Mouse (Mus musculus) c-Kit-positive CD71-positive TER-119-positive erythroid progenitor cells, embryonic 14.5 days (primary cell): ENCODE data around the gene Mup4.
"Not testable (repeated sequence)": the region's sequence is repeated elsewhere in the genome, so short reads cannot be mapped to it uniquely, and the experiment has no call there.

Experiments used
- DNase-seq: peaks from one replicate; pipeline ENCODE4 v3.0.0-alpha.2; 2013; ENCODE audit warnings: low spot score

Mup4 gene

DNA sequence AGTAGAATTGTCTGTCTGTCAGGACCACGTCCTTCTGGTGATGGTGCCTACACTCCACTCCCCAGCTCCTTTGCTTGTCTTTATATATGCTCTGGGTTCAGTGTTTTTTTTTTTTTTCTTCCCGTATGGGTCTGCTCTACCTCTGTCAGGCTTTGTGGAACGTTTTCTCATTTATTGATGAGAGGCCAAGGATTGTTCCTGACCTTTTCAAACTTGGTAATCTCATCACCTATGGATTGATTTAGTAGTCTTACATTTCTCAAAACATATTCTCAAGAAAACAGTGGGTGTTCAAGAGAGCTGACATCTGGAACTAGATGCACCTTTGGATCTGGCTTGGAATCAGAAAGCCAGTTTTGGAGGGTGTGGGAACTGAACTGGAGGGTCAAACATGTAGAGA is at the start of gene Mup4:
TSS of gene Mup4 (minus strand) at position 101 of the 400 bp plus-strand sequence.
- no peak for DNase-seq

GRCm38 (mm10) chr4:59997894-59998293 is 37.4 kb upstream of the Mup4 start:
- DNase-seq, result not testable (repeated sequence)

GRCm38 (mm10) chr4:59963405-59964344 is 3.2 kb upstream of the Mup4 start, which contains the start of gene Mup6:
Gene Mup6, plus strand, starts transcription at chr4:59964294.
- DNase-seq, result no peak

DNA sequence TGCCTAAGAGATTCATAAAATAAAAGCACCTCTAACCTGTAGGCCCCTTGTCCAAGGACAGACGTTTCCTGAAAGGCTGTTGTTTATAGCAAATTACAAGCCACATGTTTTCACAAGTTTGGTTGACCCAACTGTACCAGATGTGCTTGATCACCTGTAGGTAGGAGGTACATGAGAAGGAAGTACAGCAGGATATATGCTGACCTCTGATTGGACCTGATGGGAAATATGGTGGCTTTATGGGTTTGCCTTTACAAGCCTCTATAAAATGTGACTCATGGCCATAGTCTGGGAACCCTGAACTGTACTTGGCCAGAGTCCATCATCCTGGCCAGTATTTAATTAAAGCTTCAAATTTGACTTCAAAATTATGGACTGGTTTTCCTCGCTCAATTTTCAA is 23.0 kb downstream of the Mup4 start:
- no peak for DNase-seq

- no peak for DNase-seq
These were observed 27.8 kb downstream of the Mup4 start for GRCm38 (mm10) chr4:59932505-59933281.

DNA sequence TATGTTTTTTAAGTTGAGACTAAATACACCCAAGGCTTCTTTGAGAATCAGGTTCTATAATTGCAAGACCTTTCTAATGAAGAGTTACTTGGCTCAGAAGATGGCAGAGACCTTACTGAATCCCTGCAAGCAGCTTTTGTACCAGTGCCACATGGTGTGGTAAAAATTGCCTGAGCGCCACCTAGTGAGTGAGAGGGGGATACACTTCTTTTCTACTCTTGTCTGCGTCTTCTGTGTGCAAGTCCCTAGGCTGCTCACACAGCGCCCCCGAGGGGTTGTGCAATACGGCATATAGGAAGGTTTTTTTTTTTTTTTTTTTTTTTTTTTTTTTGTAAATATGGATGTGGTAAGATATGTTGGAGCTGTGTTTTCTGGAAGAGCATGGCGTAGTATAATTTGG is 32.2 kb downstream of the Mup4 start:
- peak; percentile 49 for DNase-seq

GRCm38 (mm10) chr4:59927666-59928065 is 32.8 kb downstream of the Mup4 start:
- DNase-seq, result no peak

GRCm38 (mm10) chr4:59925082-59925481 is 35.4 kb downstream of the Mup4 start:
- no peak for DNase-seq

DNA sequence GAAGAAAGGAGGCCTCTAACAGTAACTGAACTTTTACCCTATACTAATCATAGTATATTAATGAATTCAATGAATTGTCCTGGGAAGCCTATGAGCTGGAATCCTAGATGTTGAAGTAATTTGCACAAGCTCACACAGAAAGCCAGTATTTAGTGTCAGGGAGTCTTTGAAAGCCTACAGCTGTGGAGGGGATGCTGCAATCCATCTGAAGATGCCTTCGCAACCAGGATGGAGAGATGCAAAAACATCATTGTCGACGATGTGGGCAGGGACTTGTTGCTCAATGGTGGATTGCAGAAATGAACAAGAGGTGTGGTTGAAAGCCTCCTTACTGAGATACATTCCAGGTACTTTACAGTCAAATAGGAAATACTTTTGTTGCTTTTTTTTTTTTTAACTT is 42.5 kb downstream of the Mup4 start:
- DNase-seq, result no peak

DNA sequence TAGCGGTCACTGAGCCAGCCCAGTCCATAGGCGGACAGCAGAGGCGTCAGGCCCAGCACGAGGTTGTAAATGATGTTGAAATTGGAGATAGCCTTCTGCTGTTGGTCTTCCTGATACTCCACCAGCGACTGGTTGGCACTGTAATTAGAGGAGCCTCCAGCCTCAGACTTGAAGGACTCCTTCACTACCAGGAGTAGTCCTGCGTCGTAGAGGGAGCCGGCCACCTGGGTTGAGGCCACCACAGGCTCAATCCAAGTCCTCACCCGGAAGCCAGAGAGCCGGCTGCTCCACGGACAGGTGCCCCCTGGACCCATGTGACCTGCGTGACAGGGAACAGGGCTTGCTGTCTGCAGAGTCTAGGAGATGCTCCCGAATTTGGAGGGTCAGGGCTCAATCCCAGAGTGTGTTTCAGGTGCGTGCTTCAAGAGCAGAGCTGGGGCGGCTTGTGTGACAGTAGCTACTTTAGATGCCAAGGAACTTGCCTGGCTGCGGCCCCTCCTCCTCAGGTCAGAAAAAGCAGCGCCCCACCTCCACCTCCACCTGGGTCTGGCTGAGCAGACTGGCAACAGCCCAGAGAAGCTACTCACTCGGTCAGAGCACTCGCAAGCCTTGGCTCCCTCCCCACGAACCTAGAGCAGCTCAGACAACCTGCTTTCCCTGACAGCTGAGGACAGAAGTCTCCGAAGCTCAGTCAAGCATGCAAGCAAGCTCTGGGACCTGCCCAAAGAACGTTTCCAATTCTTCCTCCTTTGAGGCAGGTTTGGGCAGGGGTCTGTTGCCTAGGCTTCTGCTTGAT is 45.7 kb downstream of the Mup4 start, which contains the start of gene Slc46a2:
TSS of gene Slc46a2 (minus strand) at position 449 of the 796 bp plus-strand sequence.
- DNase-seq, result no peak

- no peak for DNase-seq
These were observed 51.7 kb downstream of the Mup4 start for GRCm38 (mm10) chr4:59908785-59909184.

GRCm38 (mm10) chr4:59907657-59908230 is 52.8 kb downstream of the Mup4 start:
- DNase-seq, result no peak

- no peak for DNase-seq
These were observed 53.4 kb downstream of the Mup4 start for GRCm38 (mm10) chr4:59907092-59907491.
